Mouse (Mus musculus) A20 (cell line): ENCODE data around the gene Oas1a.
"Not testable (repeated sequence)": the region's sequence is repeated elsewhere in the genome, so short reads cannot be mapped to it uniquely, and the experiment has no call there.

Experiments used
- DNase-seq: peaks from one replicate; pipeline ENCODE4 v3.0.0-alpha.2; 2011; ENCODE audit warnings: low read depth, low spot score

The Oas1a gene

DNA sequence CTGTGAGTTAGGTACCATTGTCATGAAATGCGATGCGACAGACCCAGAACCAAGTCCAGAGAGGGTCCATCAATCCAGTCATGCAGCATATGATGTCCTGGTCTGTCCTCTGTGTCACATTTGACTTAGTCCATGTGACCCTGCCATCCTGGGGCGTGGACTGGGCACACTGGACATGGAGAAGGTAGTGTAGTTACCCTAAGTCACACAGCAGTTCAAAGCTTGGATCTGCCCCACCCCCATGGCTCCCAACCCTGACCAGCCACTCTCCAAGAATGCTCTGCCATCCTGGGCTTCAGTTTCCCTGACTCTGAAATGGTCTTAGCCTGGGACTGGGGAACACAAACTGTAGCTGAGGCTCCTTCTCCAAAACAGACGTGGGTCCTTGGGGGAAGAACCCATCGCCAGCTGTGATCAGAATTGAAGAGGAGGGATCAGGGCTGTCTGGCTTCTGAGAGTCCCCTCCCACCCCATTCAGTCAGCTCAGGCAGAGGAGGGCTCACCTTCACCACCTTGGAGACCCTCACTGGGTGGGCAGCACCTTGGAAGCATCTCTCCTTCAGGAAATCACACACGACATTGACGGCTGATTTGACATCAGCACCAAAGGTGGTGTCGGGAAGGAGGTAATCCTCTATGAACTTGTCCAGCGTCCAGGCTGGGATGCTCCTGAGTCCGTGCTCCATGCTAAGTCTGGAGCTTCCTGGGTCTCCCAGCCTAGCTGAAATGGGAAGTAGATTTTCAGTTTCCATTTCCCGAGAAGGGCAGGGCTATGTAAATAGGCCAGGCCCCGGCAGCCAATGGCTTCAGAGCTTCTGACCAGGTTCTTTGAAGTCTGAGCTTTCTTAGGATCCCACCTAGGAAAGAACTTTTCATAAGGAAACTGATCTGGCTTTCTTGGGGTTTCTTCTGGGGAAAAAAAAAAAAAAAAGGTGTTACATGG is at the start of gene Oas1a:
Oas1a (minus strand) TSS at position 731 of the 943 bp plus-strand sequence.
- DNase-seq: not testable (repeated sequence)

DNA sequence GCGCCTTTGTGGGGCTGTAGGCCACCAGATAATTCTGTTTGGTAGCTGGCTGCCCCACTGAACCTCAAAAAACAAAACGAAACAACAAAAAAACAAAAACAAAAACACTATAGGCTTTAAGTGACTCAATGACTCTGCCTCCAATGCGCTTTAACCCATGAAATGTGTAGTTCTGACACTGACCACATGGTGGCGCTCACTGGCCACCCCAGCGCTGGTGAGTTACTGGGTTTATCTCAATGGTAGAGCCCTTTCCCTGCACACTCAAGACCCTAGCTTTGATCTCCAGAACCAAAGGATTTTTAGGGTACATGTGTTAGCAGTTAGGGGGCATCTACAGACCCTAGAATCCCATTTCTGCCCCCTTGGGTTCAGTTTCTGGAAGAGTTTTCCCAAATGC is 46.7 kb upstream of the Oas1a start:
- DNase-seq: peak; percentile 55

DNA sequence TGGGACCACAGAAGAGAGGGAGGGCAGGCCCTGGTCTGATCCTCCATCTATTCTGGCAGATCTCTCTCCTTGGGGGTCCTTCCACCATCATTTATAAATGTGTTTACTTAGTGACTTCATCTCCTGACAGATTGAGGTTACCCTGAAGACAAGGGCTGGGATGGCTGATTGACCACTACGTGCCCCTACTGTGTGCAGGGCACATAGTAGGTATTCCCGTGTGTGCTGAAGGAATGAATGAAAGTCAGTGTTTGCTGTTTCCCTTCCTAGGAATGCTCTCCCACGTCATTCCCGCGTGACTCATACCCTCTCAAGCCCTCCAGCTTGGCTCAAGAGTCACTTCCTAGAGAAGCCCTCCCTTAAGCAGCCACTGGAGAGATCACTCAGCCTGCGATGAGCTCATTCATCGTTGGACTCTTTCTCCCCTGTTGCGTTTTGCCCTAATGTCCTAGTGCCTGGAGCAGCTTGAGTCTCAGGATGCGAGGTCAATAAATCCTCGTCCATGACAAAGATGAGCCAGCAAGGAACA is 45.0 kb upstream of the Oas1a start:
- DNase-seq: no peak

DNA sequence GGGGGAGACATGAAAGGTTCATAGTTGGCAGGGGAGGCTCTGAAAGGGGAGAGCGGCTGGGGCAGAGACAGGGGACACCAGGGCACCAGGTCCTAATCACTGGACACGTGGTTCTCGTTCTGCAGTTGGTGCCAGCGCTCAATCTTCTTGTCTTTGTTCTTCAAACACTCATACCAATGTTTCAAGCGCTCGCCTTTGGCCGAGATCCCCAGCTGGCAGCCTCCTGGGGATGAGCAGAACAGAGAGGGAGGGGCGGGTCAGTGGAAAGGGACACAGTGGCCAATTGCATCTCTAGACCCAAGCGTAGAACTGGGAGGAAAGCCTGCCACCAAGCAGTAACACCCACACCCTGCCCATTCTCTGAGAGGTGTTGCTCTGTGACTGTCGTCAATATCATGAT is 34.8 kb upstream of the Oas1a start:
- DNase-seq: no peak

DNA sequence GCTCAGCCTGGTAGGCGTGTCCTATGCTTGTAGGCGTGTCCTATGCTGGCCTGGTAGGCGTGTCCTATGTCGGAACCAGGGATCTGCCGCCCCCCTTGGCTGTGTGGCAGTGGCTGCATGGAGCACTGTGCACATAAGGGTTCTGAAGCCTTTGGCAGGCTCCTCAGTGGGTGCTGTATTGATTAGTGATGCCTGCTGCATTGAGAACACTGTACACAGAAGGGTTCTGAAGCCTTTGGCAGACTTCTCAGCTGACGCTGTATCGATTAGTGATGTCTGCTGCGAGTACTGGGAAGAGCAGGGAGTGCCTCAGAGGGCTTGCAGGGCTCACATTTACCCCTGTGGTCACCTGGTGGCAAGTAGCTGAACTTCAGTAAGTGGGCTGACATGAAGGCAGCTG is 31.3 kb upstream of the Oas1a start:
- peak; percentile 24 for DNase-seq

DNA sequence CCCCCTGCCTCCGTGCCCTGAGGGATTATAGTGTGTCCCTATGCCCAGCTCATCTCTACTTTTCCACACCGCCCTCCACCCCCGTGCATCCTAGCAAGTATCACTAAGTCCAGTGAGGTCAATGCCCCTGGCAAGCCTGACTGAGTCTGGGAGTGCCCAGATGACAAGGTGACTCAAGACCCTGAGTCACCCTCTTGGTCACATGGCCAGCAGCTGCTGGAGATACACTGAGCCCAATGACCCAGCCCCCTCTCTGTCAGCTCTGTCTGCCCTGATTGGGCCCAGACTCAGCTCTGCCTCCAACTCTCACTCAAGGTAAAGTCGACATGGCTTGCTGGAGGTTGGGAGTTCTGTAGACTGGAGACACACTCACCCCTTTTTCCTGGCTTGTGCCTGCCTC is 30.5 kb upstream of the Oas1a start:
- no peak for DNase-seq

DNA sequence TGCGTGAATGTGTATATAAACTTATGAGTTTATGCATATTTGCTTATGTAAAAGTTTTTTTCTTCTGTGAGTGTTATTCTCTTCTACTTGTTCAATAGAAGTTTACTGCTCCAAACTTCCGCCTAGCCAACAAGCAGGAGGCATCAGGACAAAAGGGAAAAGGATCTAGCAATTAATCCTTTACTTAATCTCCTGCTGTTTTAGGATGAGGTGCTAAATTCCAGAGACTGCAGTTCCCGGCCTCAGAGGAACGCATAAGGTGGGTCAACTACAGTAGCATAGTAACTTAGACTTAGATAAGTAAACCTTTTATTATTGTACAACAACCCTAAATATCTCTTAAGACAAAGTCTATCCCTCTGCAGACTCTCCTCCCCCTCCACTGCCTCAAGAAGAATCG is 26.6 kb upstream of the Oas1a start:
- DNase-seq: no peak

DNA sequence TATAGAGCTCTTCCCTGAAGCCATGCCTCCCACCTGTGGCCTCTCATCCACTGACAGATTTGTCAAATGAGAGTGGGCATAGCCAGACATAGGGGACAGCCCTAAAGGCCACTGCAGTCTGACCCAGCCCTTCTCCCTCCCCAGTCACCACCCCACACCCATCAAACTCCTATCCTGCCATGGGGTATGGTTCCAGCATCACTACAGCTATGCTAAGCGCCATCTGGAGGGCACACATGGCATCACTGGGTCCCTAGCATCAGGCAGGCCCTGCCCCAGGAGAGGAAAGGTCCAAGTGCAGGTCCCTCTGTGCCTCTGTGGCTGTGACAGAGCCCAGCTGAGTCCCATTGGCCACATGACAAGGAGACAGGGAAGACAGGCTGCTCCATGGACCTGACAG is 19.7 kb upstream of the Oas1a start:
- DNase-seq: no peak

DNA sequence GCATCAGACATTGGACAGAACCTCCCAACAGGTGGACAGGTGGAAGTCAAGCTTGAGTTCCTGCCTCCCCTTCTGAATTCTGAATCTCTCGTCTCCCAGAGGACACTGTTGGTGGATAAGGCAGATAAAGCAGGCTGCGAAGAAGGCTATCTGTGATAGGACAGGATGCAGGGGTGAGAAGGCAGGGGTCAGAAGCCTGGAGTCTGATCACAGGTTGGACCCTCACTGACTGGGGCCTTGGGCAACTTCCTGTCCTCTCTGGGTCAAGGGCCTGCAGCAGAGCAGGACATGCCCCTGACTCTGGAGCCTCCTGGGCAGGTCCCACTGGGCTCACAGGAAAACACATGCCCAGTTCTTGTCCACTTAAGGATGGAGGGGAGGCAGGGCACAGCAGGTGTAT is 19.0 kb upstream of the Oas1a start:
- not testable (repeated sequence) for DNase-seq

DNA sequence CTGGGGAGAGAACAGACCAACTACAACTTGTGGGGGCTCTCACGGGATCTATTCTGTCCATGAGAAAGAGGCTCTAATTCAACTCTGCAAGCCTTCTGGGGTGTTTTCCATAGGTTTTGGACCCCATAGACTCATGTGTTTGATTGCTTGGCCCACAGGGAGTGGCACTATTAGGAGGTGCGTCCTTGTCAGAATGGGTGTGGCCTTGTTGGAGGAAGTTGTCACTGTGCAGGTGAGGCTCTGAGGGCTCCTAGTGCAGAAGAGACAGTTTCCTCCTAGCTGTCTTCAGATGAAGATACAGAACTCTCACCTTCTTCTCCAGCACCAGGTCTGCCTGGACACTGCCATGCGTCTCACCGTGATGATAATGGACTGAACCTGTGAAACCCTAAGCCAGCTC is 17.2 kb upstream of the Oas1a start:
- DNase-seq: not testable (repeated sequence)

DNA sequence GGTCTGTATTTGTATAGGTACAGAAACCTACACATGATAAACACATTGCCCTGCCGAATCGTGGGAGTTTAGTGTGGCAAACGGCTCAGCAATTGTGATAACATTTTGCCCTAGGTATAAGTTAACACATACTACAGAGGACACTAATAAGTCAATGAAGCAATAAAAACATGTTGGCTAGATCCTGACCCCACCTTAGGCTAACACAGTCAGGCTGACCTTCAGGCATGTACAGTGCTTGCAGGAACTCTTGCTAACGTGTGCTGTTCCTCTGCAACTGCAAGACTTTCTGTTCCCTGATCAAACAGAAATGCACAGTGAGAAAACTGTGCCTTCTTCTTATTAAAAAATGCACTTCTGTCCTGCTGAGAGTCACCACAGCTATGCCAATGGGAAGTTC is 16.6 kb upstream of the Oas1a start:
- DNase-seq: no peak

DNA sequence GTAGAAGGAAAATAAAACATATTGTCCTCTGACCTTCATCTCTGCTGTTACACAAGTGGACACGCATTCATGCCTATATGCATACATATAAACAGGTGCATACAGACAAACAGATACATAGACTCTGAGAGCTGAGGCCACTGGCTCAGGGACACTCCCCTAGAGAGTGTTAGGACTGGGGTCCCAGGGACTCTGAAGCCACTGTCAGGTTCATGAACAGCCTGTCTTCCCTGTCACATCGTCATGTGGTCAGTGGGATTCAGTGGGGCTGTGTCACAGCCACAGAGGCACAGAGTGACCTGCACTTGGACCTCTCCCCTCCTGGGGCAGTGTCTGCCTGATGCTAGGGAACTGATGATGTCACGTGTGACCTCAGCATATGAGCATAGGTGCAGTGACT is 13.0 kb upstream of the Oas1a start:
- no peak for DNase-seq

DNA sequence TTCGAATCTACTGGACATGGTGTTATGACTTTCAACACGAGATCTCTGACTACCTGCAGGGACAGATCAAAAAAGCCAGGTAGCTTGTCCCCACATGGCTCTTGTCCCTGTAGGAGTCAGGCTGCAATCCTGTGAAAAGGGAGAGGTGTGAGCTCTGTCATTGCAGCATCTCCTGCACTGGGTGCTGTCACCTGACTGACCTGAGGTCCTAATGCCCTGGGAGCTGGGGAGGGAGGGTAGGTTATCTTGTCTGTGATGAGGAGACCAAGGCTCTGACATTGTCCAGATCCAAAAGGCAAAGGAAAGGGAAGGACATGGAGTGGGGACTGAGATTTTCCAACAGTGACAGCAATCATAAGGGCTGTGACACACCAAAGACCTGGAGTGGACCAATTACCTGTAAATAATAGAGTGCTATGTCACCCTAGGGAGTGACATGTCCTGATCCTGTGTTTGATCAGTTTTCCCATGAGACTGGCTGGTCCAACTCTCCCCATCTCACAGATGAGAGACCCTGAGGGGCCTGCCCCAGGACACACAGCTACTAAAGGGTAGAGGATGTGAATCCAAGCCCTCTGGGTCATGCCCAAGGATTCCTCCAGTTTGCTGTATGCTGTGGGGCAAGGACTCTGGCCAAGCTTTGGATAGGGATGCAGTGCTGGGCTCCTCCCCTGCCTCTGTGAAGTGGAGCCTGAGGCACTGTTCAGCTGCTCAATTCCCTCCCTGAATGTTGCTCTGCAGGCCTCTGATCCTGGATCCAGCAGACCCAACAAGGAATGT is 12.0 kb upstream of the Oas1a start:
- DNase-seq: not testable (repeated sequence)

DNA sequence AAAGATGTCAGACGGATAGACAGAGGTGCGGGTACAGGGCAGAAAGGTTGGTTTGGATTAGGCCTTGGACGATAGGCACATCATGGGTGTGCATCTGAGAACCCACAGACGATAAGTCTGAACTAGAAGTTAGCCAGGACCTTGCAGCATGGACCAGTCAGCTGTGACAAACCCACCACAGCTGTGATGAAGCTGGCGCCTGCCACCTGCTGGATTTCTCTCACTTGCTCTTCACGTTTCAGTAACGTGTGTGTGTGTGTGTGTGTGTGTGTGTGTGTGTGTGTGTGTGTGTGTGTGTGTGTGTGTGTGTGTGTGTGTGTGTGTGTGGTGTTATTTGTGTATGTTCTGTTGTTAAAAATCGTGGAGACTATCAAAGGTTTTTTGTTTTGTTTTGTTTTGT is 6.9 kb upstream of the Oas1a start, which contains the start of gene Oas1d:
Oas1d (plus strand) TSS at position 333 of the 400 bp plus-strand sequence.
- DNase-seq: peak; percentile 62

DNA sequence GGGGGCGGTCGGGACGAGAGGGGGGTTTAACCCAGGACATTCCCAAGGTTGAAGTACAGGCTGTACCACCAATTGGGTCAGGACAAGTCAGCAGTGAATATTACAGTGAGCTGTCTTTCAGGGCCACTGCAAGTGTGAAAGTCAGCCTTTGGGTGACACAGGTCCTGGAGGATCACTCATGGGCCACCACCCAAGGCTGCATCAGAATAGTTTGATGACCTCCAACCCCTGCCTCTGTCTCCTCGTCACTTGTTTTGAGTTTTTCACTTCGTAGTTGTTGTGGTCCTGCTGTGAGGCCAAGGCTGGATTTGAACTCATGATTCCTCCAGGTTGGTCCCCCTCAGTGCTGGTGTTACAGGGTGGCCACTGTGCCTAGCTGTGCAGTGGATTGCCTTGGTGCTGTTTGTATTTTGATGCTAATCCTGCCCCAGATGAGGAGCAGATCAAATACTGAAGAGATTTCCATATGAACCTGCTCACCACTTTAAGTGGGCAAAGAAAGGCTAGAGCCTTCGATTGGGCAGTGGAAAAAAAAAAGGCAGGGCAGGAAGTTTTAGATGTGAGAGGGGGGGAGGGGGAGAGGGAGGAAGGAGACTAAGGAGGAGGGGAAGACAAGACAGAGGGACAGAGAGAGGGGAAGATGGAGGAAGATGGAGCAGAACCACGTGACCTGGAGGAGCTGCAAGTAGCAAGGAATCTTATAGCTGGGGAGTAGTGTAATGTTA is 1.0 kb upstream of the Oas1a start:
- DNase-seq: no peak

DNA sequence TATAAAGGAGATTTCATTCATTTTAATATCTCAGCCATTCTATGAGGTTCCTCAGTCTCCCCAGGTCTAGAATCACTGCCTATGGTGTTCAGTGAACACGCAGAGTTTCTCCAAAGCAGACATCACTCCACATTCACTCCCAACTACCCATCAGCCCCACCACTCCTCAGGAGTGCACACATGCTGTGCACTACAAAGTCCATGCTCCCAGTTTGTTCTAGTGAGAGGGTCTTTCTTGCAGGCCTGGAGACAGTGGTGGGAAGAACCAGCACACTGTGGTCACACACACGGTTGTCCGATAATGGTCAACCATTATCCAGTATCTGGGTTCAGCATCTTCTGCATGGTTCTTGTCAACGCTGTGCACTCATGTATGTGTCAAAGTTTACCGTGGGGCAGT is 5.3 kb downstream of the Oas1a start:
- DNase-seq: no peak

DNA sequence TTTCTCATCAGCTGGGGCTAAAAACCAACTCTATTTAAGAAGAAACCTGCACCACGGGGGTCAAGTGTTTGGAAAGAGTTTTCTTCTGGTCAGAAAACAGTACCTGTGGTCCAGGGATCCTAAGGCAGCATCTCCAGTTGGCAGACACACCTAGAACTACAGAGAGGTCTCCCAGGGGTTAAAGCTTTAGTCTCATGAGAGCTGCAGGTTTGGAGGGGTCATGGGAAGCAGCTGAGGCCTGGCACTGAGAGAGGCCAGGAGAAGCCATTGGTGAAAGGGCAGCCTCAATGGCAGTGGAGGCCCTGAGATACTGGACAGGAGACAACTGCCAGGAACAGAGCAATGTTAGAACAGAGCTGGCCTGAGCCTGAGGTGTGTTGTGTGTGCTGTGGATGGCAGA is 6.7 kb downstream of the Oas1a start:
- no peak for DNase-seq

DNA sequence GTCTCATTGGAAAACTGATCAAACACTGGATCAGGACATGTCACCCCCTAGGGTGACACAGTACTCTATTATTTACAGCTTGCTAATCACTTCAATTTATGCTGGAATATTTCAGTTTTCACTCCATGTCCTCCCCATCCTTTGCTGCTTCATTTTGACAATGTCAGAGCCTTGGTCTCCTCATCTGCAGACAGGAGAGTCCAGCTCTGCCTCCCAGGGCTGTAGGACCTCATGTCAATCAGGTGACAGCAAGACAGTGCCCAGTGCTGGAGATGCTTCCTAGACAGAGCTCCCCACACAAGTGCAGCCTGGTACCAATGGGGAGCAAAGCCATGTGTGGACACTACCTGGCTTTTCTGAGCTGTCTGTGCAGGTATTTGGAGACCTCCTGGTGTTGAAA is 8.6 kb downstream of the Oas1a start:
- no peak for DNase-seq

DNA sequence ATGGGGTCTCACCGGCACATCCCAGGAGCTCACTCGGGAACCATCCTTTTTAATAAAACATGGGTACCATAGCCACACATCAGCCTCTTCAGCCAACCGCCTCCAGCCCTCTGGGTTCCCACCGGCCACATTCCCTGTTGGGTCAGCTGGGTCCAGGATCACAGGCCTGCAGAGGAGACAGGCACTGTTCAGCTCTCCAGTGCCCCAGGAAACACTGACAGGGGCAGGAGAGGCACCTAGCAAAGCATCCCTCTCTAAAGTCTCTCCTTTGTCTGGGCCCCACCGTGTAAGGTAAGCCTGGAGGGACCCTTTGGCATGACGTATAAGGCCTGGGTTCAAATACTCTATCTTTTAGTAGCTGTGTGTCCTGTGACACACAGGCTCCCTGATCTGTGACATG is 9.0 kb downstream of the Oas1a start:
- DNase-seq: no peak

DNA sequence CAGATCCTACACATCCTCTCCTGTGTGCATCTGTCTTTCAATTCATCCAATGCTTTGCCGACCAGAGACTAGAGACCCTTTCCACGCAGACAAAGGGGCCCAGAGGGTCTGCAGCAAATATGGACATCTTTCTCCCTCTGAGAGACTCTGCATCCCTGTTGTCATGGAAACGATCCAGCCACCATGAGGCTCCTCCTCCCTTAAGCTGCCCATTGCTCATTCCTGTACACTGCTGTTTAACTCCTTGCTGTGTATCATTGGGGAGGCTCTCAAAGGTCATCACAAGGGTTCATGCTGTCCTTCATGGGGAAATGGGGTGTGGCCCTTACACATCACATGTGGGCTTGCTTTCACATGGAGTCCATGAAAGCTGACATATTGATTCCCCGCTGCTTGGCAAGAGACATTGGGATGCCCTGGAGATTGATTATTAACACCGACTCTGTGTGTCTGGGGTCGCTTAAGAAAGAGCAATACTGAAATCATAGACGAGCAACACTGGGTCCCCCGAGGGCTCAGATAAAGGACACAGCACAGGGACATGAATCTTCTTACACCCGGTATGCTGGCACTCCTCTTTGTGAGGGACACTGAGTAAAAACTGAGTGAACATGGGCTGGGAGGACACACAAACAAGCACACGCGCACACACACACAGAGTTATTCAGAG is 12.0 kb downstream of the Oas1a start:
- no peak for DNase-seq

DNA sequence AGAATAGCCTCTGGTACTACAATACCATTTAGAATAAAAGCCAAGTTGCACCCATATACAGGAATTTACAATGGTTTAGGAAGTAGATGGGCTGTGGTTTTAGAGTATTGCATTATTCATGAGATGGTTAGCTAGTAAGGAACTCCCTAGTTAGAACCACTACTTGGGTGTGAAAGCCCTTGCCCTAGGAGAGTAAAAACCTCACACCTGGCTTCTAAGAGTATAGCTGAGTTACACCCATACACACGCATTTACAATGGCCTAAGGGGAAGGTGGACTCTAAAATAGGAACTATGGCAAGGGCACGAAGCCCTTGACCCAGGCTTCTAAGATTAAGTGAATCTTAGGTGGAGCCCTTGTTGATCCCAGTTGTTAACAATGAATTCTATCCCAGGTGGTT is 12.6 kb downstream of the Oas1a start:
- not testable (repeated sequence) for DNase-seq
